Mouse (Mus musculus): Measurements from ENCODE around the gene Enpp6.

DNA sequence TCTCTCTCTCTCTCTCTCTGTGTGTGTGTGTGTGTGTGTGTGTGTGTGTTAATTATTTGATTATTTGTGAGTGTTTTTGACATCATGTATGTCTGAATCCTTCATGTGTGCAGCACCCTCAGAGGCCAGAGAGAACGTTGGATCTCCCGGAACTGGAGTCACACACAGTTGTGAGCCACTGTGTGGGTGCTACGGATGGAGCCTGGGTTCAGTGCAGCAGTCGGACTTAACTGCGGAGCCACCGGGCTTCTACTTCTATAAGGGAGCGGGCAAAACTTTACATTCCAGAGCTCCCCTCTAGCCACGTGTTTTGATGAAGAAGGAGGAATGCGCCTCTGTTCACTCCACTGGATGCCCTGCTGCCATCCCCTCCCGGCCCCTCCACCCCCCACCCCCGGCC lies 148.0 kb downstream of the Enpp6 start:
- TF ChIP-seq CTCF (IDR thresholded peaks at IDR 0.05; ENCODE audit: extremely low read depth, insufficient read length, insufficient replicate concordance, low read depth, low read length): no peak
- no peak for TF ChIP-seq POLR2A (IDR thresholded peaks at IDR 0.05; ENCODE audit: low read depth, low read length)
